In genomic region chr1:131882787-131883186, GRCm38 (mm10) we compare ENCODE assay signal across 8 mouse cellular contexts. TPM values are rescaled to one million over a fixed set of nuclear protein-coding genes. Genes with fewer than 3 reads are reported as not detected.
DNase-seq lines count a peak whose midpoint lies in the region; ATAC-seq lines count a peak whose summit lies in the region.

No protein-coding gene starts in this region.

- no peak overlapping the region for H3K9ac ChIP-seq in forebrain, embryonic 15.5 days (replicated peaks)

- no peak for ATAC-seq in activated CD4-positive, CD25-positive, alpha-beta regulatory T cell, adult 4 months
- ATAC-seq in forebrain, embryonic 15.5 days (replicated peaks) = no peak

- no peaks in the 10 kb centered on the region for H3K36me3 ChIP-seq in heart, embryonic 10.5 days
- no peaks in the 10 kb centered on the region for H3K36me3 ChIP-seq in forebrain, embryonic 15.5 days

- 50% methylated on average over 2 of the region's 2 CpGs for WGBS in heart, embryonic 10.5 days
- WGBS in forebrain, embryonic 15.5 days = 71% methylated on average over 2 of the region's 2 CpGs

- no peak overlapping the region for H3K4me2 ChIP-seq in forebrain, embryonic 15.5 days (replicated peaks)

- H3K27me3 ChIP-seq in heart, embryonic 10.5 days (ENCODE audit: insufficient read depth, poor library complexity, severe bottlenecking) = no peaks in the 10 kb centered on the region
- H3K27me3 ChIP-seq in forebrain, embryonic 15.5 days = no peaks in the 10 kb centered on the region

- H3K9me3 ChIP-seq in heart, embryonic 10.5 days = no peaks in the 10 kb centered on the region
- no peaks in the 10 kb centered on the region for H3K9me3 ChIP-seq in forebrain, embryonic 15.5 days

- H3K4me3 ChIP-seq in heart, embryonic 10.5 days = no peak overlapping the region
- H3K4me3 ChIP-seq in forebrain, embryonic 15.5 days = no peak overlapping the region

- no peaks in the 10 kb centered on the region for H3K4me1 ChIP-seq in heart, embryonic 10.5 days
- peaks cover 9% of the 10 kb centered on the region; the same call in 1 of the 2 replicates for H3K4me1 ChIP-seq in forebrain, embryonic 15.5 days

- no peak overlapping the region for H3K27ac ChIP-seq in heart, embryonic 10.5 days
- no peak overlapping the region for H3K27ac ChIP-seq in forebrain, embryonic 15.5 days (replicated peaks)

- DNase-seq in heart, adult 11 months = peak; percentile 10
- DNase-seq in heart, embryonic 10.5 days (ENCODE audit: low spot score) = no peak
- peak; percentile 35 for DNase-seq in CD4-positive helper T cell, adult 2 months (ENCODE audit: low read depth, low spot score)
- peak; percentile 40 for DNase-seq in c-Kit-positive CD71-positive TER-119-negative erythroid progenitor cells, embryonic 14.5 days (ENCODE audit: low read depth)
- DNase-seq in mesoderm, embryonic 11.5 days (ENCODE audit: low read depth, low spot score) = peak; percentile 26
- no peak for DNase-seq in frontal cortex, postnatal 14 days (ENCODE audit: low spot score in 2 of 2)

RNA-seq across cellular contexts. Expression of gene Rab29, which starts 15.8 kb away (rescaled TPM):
- 10.3 and 11.6 TPM in 2 replicates for polyA plus RNA-seq in heart, embryonic 10.5 days (2016; fragmentation: Nextera tagmentation; extraction: Ambion mirVana)
- 10 to 100 TPM; 45.6 to 48.2 TPM for polyA plus RNA-seq in activated CD4-positive, CD25-positive, alpha-beta regulatory T cell, adult 4 months (2017; shearing (Covaris generic))
- polyA plus RNA-seq in forebrain, embryonic 15.5 days (2015; fragmentation: Nextera tagmentation; extraction: Ambion mirVana) = 8.0 and 8.6 TPM in 2 replicates

RNA-seq across cellular contexts. Expression of gene Nucks1, which starts 27.5 kb away (rescaled TPM):
- 58.3 and 81.0 TPM in 2 replicates for polyA plus RNA-seq in heart, embryonic 10.5 days (2016; fragmentation: Nextera tagmentation; extraction: Ambion mirVana)
- polyA plus RNA-seq in activated CD4-positive, CD25-positive, alpha-beta regulatory T cell, adult 4 months (2017; shearing (Covaris generic)) = 10 to 100 TPM; 41.6 to 44.3 TPM
- 62.9 and 63.2 TPM in 2 replicates for polyA plus RNA-seq in forebrain, embryonic 15.5 days (2015; fragmentation: Nextera tagmentation; extraction: Ambion mirVana)

RNA-seq across cellular contexts. Expression of gene Slc41a1, which starts 55.5 kb away (rescaled TPM):
- polyA plus RNA-seq in heart, embryonic 10.5 days (2016; fragmentation: Nextera tagmentation; extraction: Ambion mirVana) = 8.8 and 9.6 TPM in 2 replicates
- 10 to 100 TPM; 15.0 to 17.9 TPM for polyA plus RNA-seq in activated CD4-positive, CD25-positive, alpha-beta regulatory T cell, adult 4 months (2017; shearing (Covaris generic))
- polyA plus RNA-seq in forebrain, embryonic 15.5 days (2015; fragmentation: Nextera tagmentation; extraction: Ambion mirVana) = 14.2 and 16.0 TPM in 2 replicates

Comparison
In these comparisons a context has a peak if more than half of its experiments do, and no peak if none do; other contexts are left out.
1. DNase-seq: peak in heart, adult 11 months (single experiment), CD4-positive helper T cell, adult 2 months (single experiment), c-Kit-positive CD71-positive TER-119-negative erythroid progenitor cells, embryonic 14.5 days (single experiment) and mesoderm, embryonic 11.5 days (single experiment); none in heart, embryonic 10.5 days (single experiment) and frontal cortex, postnatal 14 days (0 of 2).